Mouse (Mus musculus): Measurements from ENCODE around the gene Entpd3. TPM values are rescaled to one million over a fixed set of nuclear protein-coding genes. Genes with fewer than 3 reads are reported as not detected.
"Not testable (repeated sequence)": the region's sequence is repeated elsewhere in the genome, so short reads cannot be mapped to it uniquely, and the experiment has no call there.

The Entpd3 gene
- polyA plus RNA-seq, 1 experiment from 2014 or later = 0.51 TPM

- ATAC-seq (ENCODE audit: low FRiP score) = no peak
- no peaks in the 10 kb centered on the region for H3K36me3 ChIP-seq (ENCODE audit: control insufficient read depth, insufficient read depth, low read length)
- WGBS = 87% methylated on average over 17 of the region's 17 CpGs
Observed at GRCm38 (mm10) chr9:120528815-120529510, 10.7 kb upstream of the Entpd3 start.

GRCm38 (mm10) chr9:120530471-120530870 lies 9.1 kb upstream of the Entpd3 start:
- no peaks in the 10 kb centered on the region for H3K9me3 ChIP-seq (ENCODE audit: control insufficient read depth, low read length)
- no peaks in the 10 kb centered on the region for H3K27me3 ChIP-seq (ENCODE audit: control insufficient read depth, insufficient read depth, low read length)
- ATAC-seq (ENCODE audit: low FRiP score) (no peak), DNase-seq (ENCODE audit: low spot score) (no peak)
- no peaks in the 10 kb centered on the region for H3K4me1 ChIP-seq (replicated peaks; ENCODE audit: control insufficient read depth, insufficient read depth, low read length)
- H3K27ac ChIP-seq (ENCODE audit: low read depth, low read length) = no peak overlapping the region
- 86% methylated on average over 5 of the region's 5 CpGs for WGBS
- no peak overlapping the region for H3K4me3 ChIP-seq (ENCODE audit: low read depth, low read length)
- H3K4me2 ChIP-seq (replicated peaks; ENCODE audit: low read depth, low read length) = no peak overlapping the region
- no peaks in the 10 kb centered on the region for H3K36me3 ChIP-seq (ENCODE audit: control insufficient read depth, insufficient read depth, low read length)
- no peak overlapping the region for H3K9ac ChIP-seq (ENCODE audit: low read depth, low read length)

More at GRCm38 (mm10) chr9:120528815-120529510, 10.7 kb upstream of the Entpd3 start:
- H3K27me3 ChIP-seq (ENCODE audit: control insufficient read depth, insufficient read depth, low read length) = no peaks in the 10 kb centered on the region
- no peak for DNase-seq (ENCODE audit: low spot score)
- H3K9ac ChIP-seq (ENCODE audit: low read depth, low read length) = no peak overlapping the region
- H3K4me2 ChIP-seq (replicated peaks; ENCODE audit: low read depth, low read length) = no peak overlapping the region
- H3K27ac ChIP-seq (ENCODE audit: low read depth, low read length) = no peak overlapping the region
- H3K4me3 ChIP-seq (ENCODE audit: low read depth, low read length) = no peak overlapping the region
- no peaks in the 10 kb centered on the region for H3K9me3 ChIP-seq (ENCODE audit: control insufficient read depth, low read length)
- H3K4me1 ChIP-seq (replicated peaks; ENCODE audit: control insufficient read depth, insufficient read depth, low read length) = no peaks in the 10 kb centered on the region

GRCm38 (mm10) chr9:120532062-120532461 lies 7.6 kb upstream of the Entpd3 start:
- H3K9ac ChIP-seq (ENCODE audit: low read depth, low read length) = no peak overlapping the region
- no peaks in the 10 kb centered on the region for H3K36me3 ChIP-seq (ENCODE audit: control insufficient read depth, insufficient read depth, low read length)
- no peak overlapping the region for H3K4me2 ChIP-seq (replicated peaks; ENCODE audit: low read depth, low read length)
- WGBS = 84% methylated on average over 6 of the region's 6 CpGs
- H3K4me1 ChIP-seq (replicated peaks; ENCODE audit: control insufficient read depth, insufficient read depth, low read length) = no peaks in the 10 kb centered on the region
- ATAC-seq (ENCODE audit: low FRiP score) (no peak), DNase-seq (ENCODE audit: low spot score) (no peak)
- H3K9me3 ChIP-seq (ENCODE audit: control insufficient read depth, low read length) = no peaks in the 10 kb centered on the region
- no peak overlapping the region for H3K27ac ChIP-seq (ENCODE audit: low read depth, low read length)
- no peaks in the 10 kb centered on the region for H3K27me3 ChIP-seq (ENCODE audit: control insufficient read depth, insufficient read depth, low read length)
- H3K4me3 ChIP-seq (ENCODE audit: low read depth, low read length) = no peak overlapping the region

- Histone ChIP-seq H3K9ac (ENCODE audit: low read depth, low read length) (no peak overlapping the region), H3K4me3 (ENCODE audit: low read depth, low read length) (no peak overlapping the region), H3K4me2 (replicated peaks; ENCODE audit: low read depth, low read length) (no peak overlapping the region), H3K36me3 (ENCODE audit: control insufficient read depth, insufficient read depth, low read length) (no peaks in the 10 kb centered on the region), H3K4me1 (replicated peaks; ENCODE audit: control insufficient read depth, insufficient read depth, low read length) (no peaks in the 10 kb centered on the region), H3K27me3 (ENCODE audit: control insufficient read depth, insufficient read depth, low read length) (no peaks in the 10 kb centered on the region), H3K9me3 (ENCODE audit: control insufficient read depth, low read length) (no peaks in the 10 kb centered on the region), H3K27ac (ENCODE audit: low read depth, low read length) (no peak overlapping the region)
- ATAC-seq (ENCODE audit: low FRiP score) = no peak
- DNase-seq (ENCODE audit: low spot score) = no peak
- 84% methylated on average over 5 of the region's 6 CpGs for WGBS
Observed at GRCm38 (mm10) chr9:120532691-120533090, 6.9 kb upstream of the Entpd3 start.

- not testable (repeated sequence) for H3K27ac ChIP-seq (ENCODE audit: low read depth, low read length); ATAC-seq (ENCODE audit: low FRiP score); H3K9me3 ChIP-seq (ENCODE audit: control insufficient read depth, low read length); H3K4me2 ChIP-seq (replicated peaks; ENCODE audit: low read depth, low read length); DNase-seq (ENCODE audit: low spot score); H3K4me3 ChIP-seq (ENCODE audit: low read depth, low read length); H3K27me3 ChIP-seq (ENCODE audit: control insufficient read depth, insufficient read depth, low read length); H3K9ac ChIP-seq (ENCODE audit: low read depth, low read length); H3K36me3 ChIP-seq (ENCODE audit: control insufficient read depth, insufficient read depth, low read length); H3K4me1 ChIP-seq (replicated peaks; ENCODE audit: control insufficient read depth, insufficient read depth, low read length)
- 91% methylated on average over 8 of the region's 8 CpGs for WGBS
Observed at GRCm38 (mm10) chr9:120533446-120533950, 6.1 kb upstream of the Entpd3 start.

- Histone ChIP-seq H3K4me1 (replicated peaks; ENCODE audit: control insufficient read depth, insufficient read depth, low read length) (peaks cover 6% of the 10 kb centered on the region), H3K27ac (ENCODE audit: low read depth, low read length) (no peak overlapping the region), H3K4me3 (ENCODE audit: low read depth, low read length) (no peak overlapping the region), H3K27me3 (ENCODE audit: control insufficient read depth, insufficient read depth, low read length) (peaks cover 13% of the 10 kb centered on the region), H3K4me2 (replicated peaks; ENCODE audit: low read depth, low read length) (no peak overlapping the region), H3K9ac (ENCODE audit: low read depth, low read length) (no peak overlapping the region), H3K9me3 (ENCODE audit: control insufficient read depth, low read length) (no peaks in the 10 kb centered on the region), H3K36me3 (ENCODE audit: control insufficient read depth, insufficient read depth, low read length) (no peaks in the 10 kb centered on the region)
- DNase-seq (ENCODE audit: low spot score) (no peak), ATAC-seq (ENCODE audit: low FRiP score) (no peak)
- WGBS = no CpG with 5 or more reads among the region's 2 CpGs
Observed at GRCm38 (mm10) chr9:120541411-120541810, 1.8 kb downstream of the Entpd3 start.

GRCm38 (mm10) chr9:120542241-120542640 lies 2.6 kb downstream of the Entpd3 start:
- Histone ChIP-seq H3K27ac (ENCODE audit: low read depth, low read length) (no peak overlapping the region), H3K4me1 (replicated peaks; ENCODE audit: control insufficient read depth, insufficient read depth, low read length) (peaks cover 6% of the 10 kb centered on the region), H3K4me2 (replicated peaks; ENCODE audit: low read depth, low read length) (no peak overlapping the region), H3K27me3 (ENCODE audit: control insufficient read depth, insufficient read depth, low read length) (peaks cover 13% of the 10 kb centered on the region), H3K9ac (ENCODE audit: low read depth, low read length) (no peak overlapping the region), H3K36me3 (ENCODE audit: control insufficient read depth, insufficient read depth, low read length) (no peaks in the 10 kb centered on the region), H3K4me3 (ENCODE audit: low read depth, low read length) (no peak overlapping the region), H3K9me3 (ENCODE audit: control insufficient read depth, low read length) (no peaks in the 10 kb centered on the region)
- ATAC-seq (ENCODE audit: low FRiP score) (no peak), DNase-seq (ENCODE audit: low spot score) (no peak)
- 30% methylated on average over 6 of the region's 6 CpGs for WGBS

GRCm38 (mm10) chr9:120545994-120546393 lies 6.4 kb downstream of the Entpd3 start:
- H3K27me3 ChIP-seq (ENCODE audit: control insufficient read depth, insufficient read depth, low read length) = no peaks in the 10 kb centered on the region
- H3K9ac ChIP-seq (ENCODE audit: low read depth, low read length) = no peak overlapping the region
- DNase-seq (ENCODE audit: low spot score) (no peak), ATAC-seq (ENCODE audit: low FRiP score) (no peak)
- no peaks in the 10 kb centered on the region for H3K9me3 ChIP-seq (ENCODE audit: control insufficient read depth, low read length)
- H3K4me3 ChIP-seq (ENCODE audit: low read depth, low read length) = no peak overlapping the region
- WGBS = 76% methylated on average over 2 of the region's 2 CpGs
- no peak overlapping the region for H3K4me2 ChIP-seq (replicated peaks; ENCODE audit: low read depth, low read length)
- H3K4me1 ChIP-seq (replicated peaks; ENCODE audit: control insufficient read depth, insufficient read depth, low read length) = no peaks in the 10 kb centered on the region
- H3K27ac ChIP-seq (ENCODE audit: low read depth, low read length) = no peak overlapping the region
- no peaks in the 10 kb centered on the region for H3K36me3 ChIP-seq (ENCODE audit: control insufficient read depth, insufficient read depth, low read length)

- WGBS = 95% methylated on average over 9 of the region's 9 CpGs
- H3K9ac ChIP-seq (ENCODE audit: low read depth, low read length) = no peak overlapping the region
- no peaks in the 10 kb centered on the region for H3K27me3 ChIP-seq (ENCODE audit: control insufficient read depth, insufficient read depth, low read length)
- H3K4me1 ChIP-seq (replicated peaks; ENCODE audit: control insufficient read depth, insufficient read depth, low read length) = no peaks in the 10 kb centered on the region
- H3K4me3 ChIP-seq (ENCODE audit: low read depth, low read length) = no peak overlapping the region
- no peak for ATAC-seq (ENCODE audit: low FRiP score)
- H3K9me3 ChIP-seq (ENCODE audit: control insufficient read depth, low read length) = no peaks in the 10 kb centered on the region
- H3K4me2 ChIP-seq (replicated peaks; ENCODE audit: low read depth, low read length) = no peak overlapping the region
- H3K36me3 ChIP-seq (ENCODE audit: control insufficient read depth, insufficient read depth, low read length) = no peaks in the 10 kb centered on the region
- DNase-seq (ENCODE audit: low spot score) = no peak
- H3K27ac ChIP-seq (ENCODE audit: low read depth, low read length) = no peak overlapping the region
Observed at GRCm38 (mm10) chr9:120546482-120546881, 6.9 kb downstream of the Entpd3 start.
